Mouse (Mus musculus): ENCODE results near the gene Actr1a. TPM values are rescaled to one million over a fixed set of nuclear protein-coding genes. Genes with fewer than 3 reads are reported as not detected.
A peak's percentile ranks its signal among the peaks of the same experiment; 100 is the strongest.

The Actr1a gene
- polyA plus RNA-seq, 1 experiment = 78.7 TPM

DNA sequence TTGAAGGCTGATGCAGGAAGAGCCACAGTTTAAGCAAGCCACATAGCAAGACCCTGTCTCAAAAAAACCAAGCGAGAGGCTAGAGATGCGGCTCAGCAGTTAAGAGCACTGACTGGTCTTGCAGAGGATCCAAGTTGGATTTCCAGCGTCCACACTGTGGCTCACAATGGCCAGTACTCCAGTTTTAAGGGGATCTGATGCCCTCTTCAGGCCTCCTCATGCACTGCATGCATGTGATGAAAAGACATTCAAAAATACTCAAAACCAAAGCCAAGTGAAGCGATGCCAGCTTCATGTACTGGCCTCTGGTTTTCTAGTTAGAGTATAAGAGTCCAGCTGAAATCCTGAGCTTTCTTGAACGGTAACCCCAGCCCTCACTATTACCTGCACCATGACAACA, 5.7 kb downstream of the Actr1a start:
- Histone ChIP-seq H3K4me1 (ENCODE audit: control insufficient read depth, insufficient read depth, insufficient read length, low read length) (peaks cover 3% of the 10 kb centered on the region; the same call in 1 of the 2 replicates), H3K27ac (replicated peaks; ENCODE audit: low read depth, low read length) (no peak overlapping the region)

DNA sequence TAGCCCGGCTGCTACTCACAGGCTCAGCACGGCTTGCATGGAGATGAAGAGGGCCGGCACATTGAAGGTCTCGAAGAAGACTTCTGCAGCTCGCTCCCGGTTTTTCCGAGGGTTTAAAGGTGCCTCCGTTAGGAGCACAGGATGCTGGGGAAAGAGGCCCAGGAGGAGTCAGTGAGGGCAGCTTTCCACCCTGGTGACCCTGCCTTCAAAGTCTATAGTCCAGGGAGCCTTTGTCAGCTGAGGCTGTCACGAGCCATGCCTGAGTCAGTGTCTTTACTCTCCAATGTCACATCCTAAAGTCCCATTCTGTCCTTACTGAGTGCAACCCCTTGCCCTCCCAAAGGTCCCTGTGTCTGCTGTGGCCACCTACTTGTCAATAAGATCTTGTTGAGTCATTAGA, 13.3 kb downstream of the Actr1a start:
- Histone ChIP-seq H3K27ac (replicated peaks; ENCODE audit: low read depth, low read length) (no peak overlapping the region), H3K4me1 (ENCODE audit: control insufficient read depth, insufficient read depth, insufficient read length, low read length) (no peaks in the 10 kb centered on the region), H3K4me3 (ENCODE audit: insufficient read depth, low read depth, low read length) (no peak overlapping the region)

More for the DNA sequence above, 5.7 kb downstream of the Actr1a start:
- no peak overlapping the region for H3K4me3 ChIP-seq (ENCODE audit: insufficient read depth, low read depth, low read length)

DNA sequence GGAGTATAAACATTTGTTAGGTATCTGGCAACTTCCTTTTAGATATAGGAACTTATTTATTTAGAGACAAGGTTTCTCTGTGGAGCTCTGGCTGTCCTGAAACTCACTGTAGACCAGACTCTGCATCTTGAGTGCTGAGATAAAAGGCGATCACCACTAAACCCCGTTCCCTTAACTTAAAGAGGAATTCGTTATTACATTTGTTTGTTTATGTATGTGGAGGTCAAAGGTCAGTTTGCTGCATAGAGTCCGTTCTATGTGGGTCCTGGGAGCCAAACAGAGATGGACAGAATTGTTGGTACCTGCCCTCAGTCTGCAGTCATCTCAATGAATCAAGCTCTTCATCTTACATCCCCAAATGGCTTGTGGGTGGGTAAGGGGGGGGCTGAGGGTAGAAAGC, 19.7 kb downstream of the Actr1a start:
- no peak overlapping the region for H3K4me3 ChIP-seq (ENCODE audit: insufficient read depth, low read depth, low read length)

DNA sequence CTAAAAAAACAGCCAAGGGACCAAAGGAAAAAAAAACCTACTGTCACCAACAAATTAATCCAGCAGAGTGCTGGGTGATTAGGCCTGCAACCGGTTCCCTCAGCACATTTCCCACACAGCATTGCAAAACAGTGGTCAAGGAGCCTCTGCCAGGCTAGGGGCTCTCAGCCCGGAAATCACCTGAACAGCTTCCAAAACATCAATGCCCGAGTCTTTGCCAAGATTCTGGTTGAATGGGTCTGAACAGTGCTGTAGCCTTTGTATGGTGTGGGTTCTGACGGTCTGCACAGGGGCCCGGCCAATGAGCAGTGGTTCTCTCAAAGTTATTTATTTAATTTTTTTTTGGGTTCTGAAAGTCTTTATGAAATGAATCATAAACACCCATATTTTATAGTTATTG, 20.1 kb downstream of the Actr1a start:
- Histone ChIP-seq H3K4me1 (ENCODE audit: control insufficient read depth, insufficient read depth, insufficient read length, low read length) (no peaks in the 10 kb centered on the region), H3K4me3 (ENCODE audit: insufficient read depth, low read depth, low read length) (no peak overlapping the region), H3K27ac (replicated peaks; ENCODE audit: low read depth, low read length) (no peak overlapping the region)

More for the DNA sequence above, 19.7 kb downstream of the Actr1a start:
- no peak overlapping the region for H3K27ac ChIP-seq (replicated peaks; ENCODE audit: low read depth, low read length)
- no peaks in the 10 kb centered on the region for H3K4me1 ChIP-seq (ENCODE audit: control insufficient read depth, insufficient read depth, insufficient read length, low read length)

DNA sequence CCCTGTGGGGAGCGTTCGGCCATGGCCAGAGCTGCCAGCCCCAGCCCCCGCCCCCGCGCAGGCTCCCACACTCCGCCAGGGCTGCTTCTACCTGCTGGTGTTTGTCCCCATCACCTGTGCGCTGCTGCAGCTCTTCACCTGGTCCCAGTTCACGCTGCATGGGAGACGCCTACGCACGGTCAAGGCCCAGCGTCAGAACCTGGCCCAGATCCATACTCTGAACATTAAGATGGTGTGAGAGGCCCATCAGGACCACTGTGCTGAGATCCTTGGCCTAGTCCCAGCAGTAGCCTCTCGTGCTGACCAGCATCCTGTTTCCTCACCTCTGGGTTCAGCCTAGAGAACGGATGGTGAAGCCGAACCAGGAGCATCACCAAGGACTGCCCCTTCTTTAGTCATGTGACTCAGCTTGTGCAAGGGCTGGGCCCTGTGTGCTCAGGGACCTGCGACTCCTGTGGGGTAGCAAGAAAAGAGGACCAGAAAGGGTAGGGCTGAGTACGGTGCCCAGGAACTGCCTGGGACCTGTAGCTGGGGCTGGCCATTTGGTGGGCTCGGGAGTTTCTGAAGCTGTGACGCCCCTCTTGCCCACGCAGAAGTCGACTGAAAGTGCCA, 21.0 kb downstream of the Actr1a start:
- Histone ChIP-seq H3K27ac (replicated peaks; ENCODE audit: low read depth, low read length) (no peak overlapping the region), H3K4me1 (ENCODE audit: control insufficient read depth, insufficient read depth, insufficient read length, low read length) (no peaks in the 10 kb centered on the region), H3K4me3 (ENCODE audit: insufficient read depth, low read depth, low read length) (no peak overlapping the region)

DNA sequence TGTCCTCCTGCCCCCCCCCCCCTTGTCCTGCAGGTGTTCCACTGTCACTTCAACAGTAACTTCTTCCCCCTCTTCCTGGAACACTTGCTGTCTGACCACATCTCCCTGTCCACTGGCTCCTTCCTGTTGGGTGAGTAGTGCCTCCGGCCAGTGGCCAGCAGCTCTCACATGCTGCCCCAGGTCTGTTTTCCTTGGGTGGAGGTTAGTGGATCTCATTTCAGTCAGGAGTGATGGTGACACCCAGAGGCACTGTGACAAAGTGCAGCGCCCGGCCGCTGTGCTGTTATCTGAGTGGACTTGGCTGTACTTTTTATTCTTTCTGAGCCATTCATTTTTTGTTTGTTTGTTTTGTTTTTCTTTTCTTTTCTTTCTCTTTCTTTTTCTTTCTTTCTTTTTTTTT, 26.3 kb downstream of the Actr1a start:
- Histone ChIP-seq H3K4me1 (ENCODE audit: control insufficient read depth, insufficient read depth, insufficient read length, low read length) (no peaks in the 10 kb centered on the region), H3K27ac (replicated peaks; ENCODE audit: low read depth, low read length) (no peak overlapping the region), H3K4me3 (ENCODE audit: insufficient read depth, low read depth, low read length) (no peak overlapping the region)

DNA sequence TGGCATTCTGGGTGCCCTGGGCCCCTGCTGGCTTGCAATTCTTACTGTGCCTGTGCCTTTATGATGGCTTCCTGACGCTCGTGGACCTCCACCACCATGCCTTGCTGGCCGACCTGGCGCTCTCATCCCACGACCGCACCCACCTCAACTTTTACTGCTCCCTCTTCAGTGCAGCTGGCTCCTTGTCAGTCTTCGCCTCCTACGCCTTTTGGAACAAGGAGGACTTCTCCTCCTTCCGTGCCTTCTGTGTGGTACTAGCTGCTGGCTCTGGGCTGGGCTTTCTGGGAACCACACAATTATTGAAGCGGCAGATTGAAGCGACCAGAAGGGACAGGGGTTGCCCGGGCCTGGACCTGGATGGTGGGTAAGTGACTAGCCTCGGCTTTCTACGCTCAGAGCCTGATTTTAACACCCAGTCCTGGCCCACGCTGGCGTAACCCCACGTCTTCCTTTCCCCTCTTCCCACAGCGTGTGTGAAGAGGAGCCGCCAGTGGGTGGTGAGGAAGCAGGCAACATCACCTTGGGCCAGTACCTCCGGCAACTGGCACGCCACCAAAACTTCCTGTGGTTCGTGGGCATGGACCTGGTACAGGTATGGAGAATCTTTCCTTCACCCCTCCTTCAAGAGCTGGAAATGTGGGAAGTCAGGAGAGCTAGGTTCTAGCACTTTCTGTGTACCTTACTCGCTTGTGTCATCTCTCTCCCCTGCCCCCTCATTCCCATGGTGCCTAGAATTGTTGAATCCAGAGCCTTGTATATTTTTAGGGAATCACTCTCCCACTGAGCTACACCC, 27.6 kb downstream of the Actr1a start:
- H3K4me1 ChIP-seq (ENCODE audit: control insufficient read depth, insufficient read depth, insufficient read length, low read length) = 0 out of 2 replicates have a peak, but pooled peaks cover 2% of the 10 kb centered on the region
- no peak overlapping the region for H3K4me3 ChIP-seq (ENCODE audit: insufficient read depth, low read depth, low read length)
- no peak overlapping the region for H3K27ac ChIP-seq (replicated peaks; ENCODE audit: low read depth, low read length)

DNA sequence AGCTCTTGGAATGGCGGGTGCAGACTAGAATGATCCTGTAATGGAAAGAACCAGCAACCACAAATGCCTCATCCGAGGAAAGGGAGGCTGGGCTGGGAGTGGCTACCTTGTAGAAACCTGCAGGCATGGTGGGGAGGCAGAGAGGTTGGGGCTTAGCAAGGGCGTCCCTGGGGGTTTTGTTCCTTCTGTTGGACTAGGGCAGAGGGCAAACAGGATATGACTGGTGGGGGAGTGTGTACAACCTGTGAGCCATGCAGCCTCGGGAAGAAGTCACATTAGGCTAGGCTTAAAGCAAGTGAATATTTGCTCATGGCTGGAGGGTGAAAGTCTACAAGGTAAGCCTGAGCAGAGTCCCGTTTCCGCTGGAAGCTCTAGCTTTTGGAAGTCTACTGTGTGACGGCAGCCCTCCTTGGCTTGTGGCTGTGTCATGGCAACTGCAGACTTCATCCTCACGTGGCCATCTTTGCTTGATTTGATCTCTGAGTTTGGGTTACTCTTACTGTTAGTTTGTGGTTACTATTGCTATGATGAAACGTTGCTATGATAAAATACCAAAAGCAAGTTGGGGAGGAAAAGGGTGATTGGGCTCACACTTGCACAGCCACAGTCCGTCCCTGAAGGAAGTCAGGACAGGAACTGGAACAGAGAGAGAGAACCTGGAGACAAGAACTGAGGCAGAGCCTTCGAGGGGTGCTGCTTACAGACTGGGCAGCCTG, 32.1 kb downstream of the Actr1a start:
- peaks cover 2% of the 10 kb centered on the region; the same call in 1 of the 2 replicates for H3K4me1 ChIP-seq (ENCODE audit: control insufficient read depth, insufficient read depth, insufficient read length, low read length)
- no peak overlapping the region for H3K4me3 ChIP-seq (ENCODE audit: insufficient read depth, low read depth, low read length)
- no peak overlapping the region for H3K27ac ChIP-seq (replicated peaks; ENCODE audit: low read depth, low read length)

DNA sequence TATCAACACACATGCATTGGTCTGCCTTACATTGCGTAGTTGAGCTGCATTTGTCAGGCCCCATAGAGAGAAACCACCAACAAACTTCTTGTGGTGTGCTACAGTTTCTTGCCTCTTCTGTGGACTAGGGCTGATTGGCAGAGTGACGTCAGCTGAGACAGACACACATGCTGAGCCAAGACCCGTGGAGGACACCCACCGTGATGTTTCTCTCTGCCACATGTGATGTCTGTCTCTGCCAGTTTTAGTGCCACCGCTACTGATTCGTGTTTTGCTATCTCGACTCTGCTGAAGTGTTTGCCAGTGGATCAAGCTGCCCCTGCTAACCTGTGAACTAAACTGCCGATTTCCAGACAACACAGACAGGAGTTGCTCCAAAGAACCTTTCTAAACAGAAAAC, 33.4 kb downstream of the Actr1a start:
- H3K27ac ChIP-seq (replicated peaks; ENCODE audit: low read depth, low read length) = no peak overlapping the region
- H3K4me3 ChIP-seq (ENCODE audit: insufficient read depth, low read depth, low read length) = no peak overlapping the region
- peaks cover 7% of the 10 kb centered on the region for H3K4me1 ChIP-seq (ENCODE audit: control insufficient read depth, insufficient read depth, insufficient read length, low read length)

DNA sequence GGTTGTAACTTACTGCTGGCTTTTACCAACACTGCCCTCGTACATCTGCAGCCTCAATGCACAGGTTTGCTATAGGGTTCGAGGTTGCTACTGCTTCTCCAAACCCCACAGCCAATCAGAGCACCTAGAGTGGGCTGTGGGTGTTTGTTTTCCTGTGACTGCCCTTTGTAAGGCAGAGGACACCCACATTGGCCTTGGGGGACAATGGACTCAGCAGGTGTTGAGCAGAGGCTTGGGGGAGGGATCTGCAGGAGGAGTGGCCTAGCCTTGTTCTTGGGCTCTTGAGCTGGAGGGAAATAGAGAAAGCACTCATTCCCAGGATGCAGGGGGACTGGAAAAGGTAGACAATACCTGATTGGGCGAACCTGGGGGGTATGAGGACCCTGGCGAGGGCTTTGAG, 37.2 kb downstream of the Actr1a start:
- peak overlapping the region; percentile 79; the same call in 1 of the 2 replicates for H3K4me3 ChIP-seq (ENCODE audit: insufficient read depth, low read depth, low read length)

DNA sequence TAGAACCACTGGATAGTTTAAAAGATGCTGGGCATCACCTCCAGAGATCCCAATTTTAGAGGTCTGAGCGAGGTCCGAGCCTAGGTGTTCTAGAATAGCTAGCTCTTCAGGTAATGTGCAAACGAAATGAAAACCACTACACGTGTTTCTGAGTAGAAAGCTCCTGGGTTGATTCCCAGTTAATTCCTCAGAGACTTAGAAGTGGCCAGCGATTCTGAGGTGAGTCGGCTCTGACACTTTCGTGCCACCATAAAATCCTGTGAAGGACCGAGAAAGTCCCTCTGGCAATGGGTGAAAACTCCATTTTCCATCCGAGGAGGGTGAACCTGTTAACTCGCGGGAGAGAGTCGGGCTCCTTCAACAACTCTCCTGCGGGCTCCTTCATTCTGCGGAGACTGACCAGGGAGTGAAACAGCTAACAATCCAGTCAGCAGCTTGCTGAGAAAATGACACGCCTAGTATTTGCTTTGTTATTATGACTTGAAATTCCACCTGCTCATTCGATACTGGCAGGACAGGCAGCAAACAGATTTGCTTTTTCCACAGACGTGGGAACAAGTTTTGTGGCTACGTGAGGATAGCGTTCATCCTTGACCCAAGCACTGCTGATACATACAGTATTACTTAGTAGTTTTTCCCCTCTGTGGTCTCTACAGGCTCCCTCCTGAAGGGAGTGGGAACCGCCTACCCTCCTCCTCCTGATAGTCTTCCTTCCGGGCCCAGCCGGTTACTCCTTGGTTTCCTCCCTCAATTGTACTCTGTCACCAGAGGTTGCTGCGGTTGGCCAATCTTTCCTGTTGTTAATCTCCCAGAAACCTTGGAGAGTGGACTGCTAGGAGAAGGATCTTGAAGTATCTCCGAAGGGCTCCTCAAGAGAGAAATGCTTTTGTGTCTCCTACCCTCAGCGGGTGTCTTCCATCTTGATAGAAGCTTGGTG, 37.9 kb downstream of the Actr1a start:
- peak overlapping the region; percentile 79 for H3K4me3 ChIP-seq (ENCODE audit: insufficient read depth, low read depth, low read length)
- H3K27ac ChIP-seq (replicated peaks; ENCODE audit: low read depth, low read length) = peak overlapping the region; percentile 69
- H3K4me1 ChIP-seq (ENCODE audit: control insufficient read depth, insufficient read depth, insufficient read length, low read length) = peaks cover 5% of the 10 kb centered on the region

More for the DNA sequence above, 37.2 kb downstream of the Actr1a start:
- Histone ChIP-seq H3K4me1 (ENCODE audit: control insufficient read depth, insufficient read depth, insufficient read length, low read length) (peaks cover 5% of the 10 kb centered on the region), H3K27ac (replicated peaks; ENCODE audit: low read depth, low read length) (peak overlapping the region; percentile 69)

DNA sequence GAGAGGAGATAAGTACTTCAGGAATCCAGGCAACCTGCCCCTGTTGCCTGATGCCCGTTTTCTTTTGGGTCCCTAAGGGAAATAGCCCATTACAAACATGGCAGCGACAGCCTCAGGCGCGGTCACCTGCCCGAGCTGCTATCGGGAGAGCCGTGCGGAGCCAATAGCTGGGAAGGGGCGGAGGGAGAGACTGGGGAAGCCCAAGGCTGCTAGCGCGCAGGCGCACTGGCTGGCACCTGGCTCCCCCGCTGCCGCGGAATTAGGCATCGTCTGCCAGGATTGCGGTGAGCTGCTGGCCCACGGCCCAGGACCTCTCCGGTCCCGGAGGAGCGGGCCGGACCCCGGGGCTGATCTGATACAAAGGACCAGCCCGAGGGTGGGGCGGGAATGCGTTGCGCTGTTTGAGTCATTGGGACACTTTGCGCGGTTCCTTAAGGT, 38.8 kb downstream of the Actr1a start:
- Histone ChIP-seq H3K27ac (replicated peaks; ENCODE audit: low read depth, low read length) (no peak overlapping the region; the same call in 1 of the 2 replicates), H3K4me3 (ENCODE audit: insufficient read depth, low read depth, low read length) (peak overlapping the region; percentile 79), H3K4me1 (ENCODE audit: control insufficient read depth, insufficient read depth, insufficient read length, low read length) (peaks cover 5% of the 10 kb centered on the region)

DNA sequence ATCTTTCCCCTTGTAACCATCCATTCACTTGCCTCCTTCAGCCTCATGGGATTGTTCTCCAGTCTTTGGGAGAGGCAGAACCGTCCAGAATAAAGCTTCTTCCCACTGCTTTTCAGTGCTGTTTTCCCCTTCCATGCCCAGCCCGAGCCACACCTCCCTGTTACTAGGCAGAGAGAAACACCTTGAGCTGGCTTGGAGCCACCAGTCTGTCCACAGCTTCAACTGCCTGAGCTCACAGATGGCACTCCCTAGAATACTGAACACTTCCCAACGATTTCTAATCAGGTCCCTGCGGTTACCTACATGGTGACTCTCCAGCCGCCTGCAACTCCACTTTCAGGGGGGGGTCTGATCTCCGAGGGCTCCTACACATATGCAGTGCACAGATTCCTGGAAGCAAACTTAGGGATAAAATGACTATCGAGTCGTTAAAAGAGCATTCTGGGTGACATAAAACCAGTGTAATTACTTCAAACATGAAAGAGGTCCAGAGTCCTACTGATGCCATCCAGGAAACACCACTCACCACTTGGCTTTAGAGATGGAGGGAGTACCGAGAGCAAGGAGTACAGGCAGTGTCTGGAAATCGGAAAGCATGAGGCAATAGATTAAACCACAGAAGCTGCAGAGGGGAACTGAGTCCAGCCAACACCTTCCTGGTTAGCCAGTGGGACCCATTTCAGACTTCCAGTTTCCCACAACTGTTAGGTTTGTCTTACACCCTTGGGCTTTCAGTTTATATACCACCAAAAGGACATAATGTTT, 45.2 kb downstream of the Actr1a start, which contains the start of gene 2310034G01Rik:
Gene 2310034G01Rik, minus strand, starts transcription at position 135 of the 765 bp plus-strand sequence.
- no peaks in the 10 kb centered on the region for H3K4me1 ChIP-seq (ENCODE audit: control insufficient read depth, insufficient read depth, insufficient read length, low read length)
- no peak within 1 kb of the TSS for H3K27ac ChIP-seq (replicated peaks; ENCODE audit: low read depth, low read length)
- H3K4me3 ChIP-seq (ENCODE audit: insufficient read depth, low read depth, low read length) = peak within 1 kb of the TSS; percentile 78

DNA sequence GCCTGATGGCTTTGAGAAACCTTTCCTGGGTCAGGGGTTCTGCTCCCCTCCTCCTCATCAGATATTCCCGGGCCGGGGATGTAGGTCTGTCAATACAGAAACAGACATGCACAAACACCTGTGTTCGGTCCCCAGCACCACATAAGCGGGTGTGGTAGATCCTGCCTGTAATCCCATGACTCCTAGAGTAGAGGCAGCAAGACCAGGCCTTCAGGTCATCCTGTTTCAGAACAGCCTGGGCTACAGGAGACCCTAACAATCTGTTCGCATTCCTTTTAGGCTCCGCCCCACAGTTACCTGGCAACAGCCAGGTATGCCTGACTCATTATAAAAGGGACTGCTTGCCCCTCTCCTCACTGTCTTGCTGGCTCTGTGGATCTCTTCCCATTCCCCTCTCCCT, 46.0 kb downstream of the Actr1a start:
- no peaks in the 10 kb centered on the region for H3K4me1 ChIP-seq (ENCODE audit: control insufficient read depth, insufficient read depth, insufficient read length, low read length)
- H3K4me3 ChIP-seq (ENCODE audit: insufficient read depth, low read depth, low read length) = peak overlapping the region; percentile 78
- H3K27ac ChIP-seq (replicated peaks; ENCODE audit: low read depth, low read length) = no peak overlapping the region
